Mouse (Mus musculus): ENCODE measurements around the gene Hfe2.
"Not testable (repeated sequence)": the region's sequence is repeated elsewhere in the genome, so short reads cannot be mapped to it uniquely, and the experiment has no call there.

Gene Hfe2

DNA sequence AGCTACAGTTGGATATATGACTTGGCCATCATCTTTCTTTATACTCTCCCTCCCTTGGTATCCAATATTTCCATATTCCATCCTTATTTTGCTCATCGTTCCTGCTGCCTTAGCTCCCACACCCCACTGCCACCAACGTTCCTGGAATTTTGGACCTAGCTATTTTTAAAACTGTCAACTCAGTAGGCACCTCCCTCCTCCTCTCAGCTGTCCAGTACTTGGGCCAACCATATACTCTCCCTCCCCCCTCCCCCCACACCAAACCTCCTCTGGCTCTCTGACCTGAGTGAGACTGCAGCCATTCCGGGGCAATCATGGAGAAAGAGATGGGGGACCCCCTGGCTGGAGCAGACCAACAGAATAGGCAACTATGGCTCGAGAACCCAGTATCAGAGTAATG, at the start of gene Hfe2:
TSS of gene Hfe2 (plus strand) at position 259 of the 400 bp plus-strand sequence.
- in situ Hi-C loops (cut with MboI, MseI) = no loop called here

DNA sequence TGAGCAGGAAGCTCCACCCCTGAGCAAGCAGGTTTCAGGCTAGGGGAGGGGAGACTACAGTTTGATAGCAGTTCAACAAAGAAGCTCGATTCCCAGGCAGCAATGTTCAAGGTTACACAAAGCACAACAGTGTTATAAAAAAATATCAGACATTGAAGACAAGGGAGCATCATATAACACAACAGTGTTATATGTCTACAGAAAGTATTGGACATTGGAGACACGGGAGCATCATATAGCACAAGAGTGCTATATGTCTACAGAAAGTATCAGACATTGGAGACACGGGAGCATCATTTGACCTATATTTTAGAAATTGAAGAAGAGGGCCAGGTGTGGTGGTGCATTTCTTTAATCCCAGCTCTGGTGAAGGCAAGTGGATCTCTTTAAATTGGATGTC, 47.9 kb upstream of the Hfe2 start:
- in situ Hi-C loops (cut with MboI, MseI) = no loop called here

DNA sequence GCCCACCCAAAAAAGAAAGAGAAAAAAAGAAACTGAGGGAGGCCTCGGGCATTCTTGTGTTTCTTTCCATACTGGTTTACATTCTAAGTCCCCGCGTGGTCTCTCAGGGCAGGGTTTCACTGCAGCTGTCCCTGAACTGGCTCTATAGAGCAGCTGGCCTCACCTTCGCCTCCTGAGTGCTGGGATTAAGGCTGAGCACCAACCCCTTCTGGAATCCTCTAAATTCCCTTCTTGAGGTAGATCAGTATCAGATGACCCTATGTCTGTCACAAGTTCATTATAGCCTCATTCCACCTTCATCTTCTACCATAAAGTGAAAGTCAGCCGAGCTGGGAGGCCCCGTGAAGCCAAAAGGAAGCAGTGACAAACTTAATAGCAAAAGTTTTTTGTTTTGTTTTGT, 47.4 kb upstream of the Hfe2 start:
- in situ Hi-C loops (cut with MboI, MseI) = no loop called here

DNA sequence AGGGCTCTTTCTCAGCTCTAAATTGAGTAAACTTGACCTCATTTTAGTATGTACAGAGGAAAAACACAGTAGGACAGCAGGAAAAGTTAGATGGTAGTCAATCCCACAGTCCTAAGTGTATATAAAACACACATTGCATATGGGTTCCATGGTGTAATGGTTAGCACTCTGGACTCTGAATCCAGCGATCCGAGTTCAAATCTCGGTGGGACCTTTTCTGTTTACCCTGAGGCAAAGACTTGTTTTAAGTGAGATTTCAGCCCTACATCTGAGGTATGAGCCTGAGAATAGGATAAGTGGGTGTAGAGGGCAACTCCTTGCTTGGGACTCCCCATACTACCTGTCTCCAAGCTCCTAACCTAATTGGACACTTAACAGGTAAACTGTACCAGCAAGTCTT, 45.7 kb upstream of the Hfe2 start:
- in situ Hi-C loops (cut with MboI, MseI) = no loop called here

DNA sequence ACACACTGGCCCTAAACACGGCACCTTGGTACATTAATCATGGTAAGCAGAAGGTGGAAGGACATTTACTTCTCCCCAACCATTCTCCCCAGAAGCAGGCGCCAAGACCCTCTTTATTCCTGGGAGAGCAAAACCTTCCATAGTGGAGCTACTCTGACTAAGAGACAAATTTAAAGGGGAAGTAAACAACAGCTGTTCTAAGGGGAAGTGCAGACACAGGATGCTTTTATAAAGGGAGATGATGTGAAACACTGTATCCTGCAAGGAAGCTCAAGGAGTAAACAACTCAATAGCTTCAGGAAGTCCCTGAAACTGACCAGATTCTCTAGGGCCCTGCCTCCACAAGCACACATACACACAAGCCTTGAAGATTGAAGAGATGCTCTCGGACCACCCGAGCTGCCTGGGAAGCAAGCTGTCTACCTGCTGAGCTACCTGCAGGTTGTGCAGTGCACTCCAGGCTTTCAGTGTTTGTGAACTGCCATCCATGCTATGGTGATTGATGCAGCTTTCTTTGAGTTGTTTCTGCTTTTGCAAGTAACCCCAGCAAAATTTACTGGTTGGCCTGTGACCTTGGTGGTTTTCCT, 44.2 kb upstream of the Hfe2 start:
- in situ Hi-C loops (cut with MboI, MseI) = no loop called here

DNA sequence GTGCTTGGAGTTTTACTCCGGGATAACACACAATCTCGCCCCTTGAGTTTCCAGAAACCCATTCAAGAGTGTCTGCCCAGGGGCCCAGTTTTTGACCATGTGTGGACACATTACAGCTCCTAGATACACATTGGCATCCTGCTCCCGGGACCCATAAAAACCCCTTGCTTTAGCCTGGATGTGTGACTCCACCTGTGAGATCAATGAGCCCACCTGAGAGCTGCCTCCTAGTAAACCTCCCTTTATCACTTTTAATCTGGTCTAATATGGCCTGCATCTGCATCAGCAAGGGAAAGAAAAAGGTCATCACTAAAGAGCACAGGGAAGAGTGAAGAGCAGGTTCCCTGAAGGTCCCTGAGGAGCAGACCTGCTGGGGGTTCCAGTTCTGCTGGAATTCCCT, 43.1 kb upstream of the Hfe2 start:
- in situ Hi-C loops (cut with MboI, MseI) = no loop called here

DNA sequence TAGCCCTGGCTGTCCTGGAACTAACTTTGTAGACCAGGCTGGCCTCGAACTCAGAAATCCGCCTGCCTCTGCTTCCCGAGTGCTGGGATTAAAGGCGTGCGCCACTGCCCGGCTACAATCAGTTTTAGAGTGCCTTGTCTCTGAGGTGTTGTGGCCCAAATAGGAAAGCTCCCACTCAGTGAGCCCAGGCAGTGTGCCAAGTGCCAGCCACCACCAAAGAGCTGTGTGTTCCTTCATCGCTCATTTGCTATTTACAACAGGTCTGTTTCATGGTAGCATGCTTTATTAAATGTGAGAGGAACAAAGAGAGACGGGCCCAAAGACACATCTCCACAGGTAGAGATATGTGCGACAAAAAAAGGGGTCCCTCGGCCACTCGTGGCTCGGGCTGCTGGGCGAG, 42.5 kb upstream of the Hfe2 start:
- in situ Hi-C loops (cut with MboI, MseI) = no loop called here

DNA sequence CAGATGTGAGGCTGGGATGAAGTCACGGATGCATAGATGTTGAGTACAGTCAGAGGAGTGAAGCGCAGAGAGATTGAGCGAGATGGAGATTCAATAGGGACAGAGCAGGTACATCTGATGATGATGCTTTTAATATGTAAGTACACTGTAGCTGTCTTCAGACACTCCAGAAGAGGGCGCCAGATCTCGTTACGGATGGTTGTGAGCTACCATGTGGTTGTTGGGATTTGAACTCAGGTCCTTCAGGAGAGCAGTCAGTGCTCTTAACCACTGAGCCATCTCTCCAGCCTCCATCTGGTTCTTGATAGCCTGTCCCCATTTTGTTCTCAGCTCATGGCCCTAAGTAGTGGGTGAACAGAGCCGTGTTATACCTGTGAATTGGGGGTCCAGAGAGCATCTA, 41.9 kb upstream of the Hfe2 start:
- in situ Hi-C loops (cut with MboI, MseI) = not testable (repeated sequence)

DNA sequence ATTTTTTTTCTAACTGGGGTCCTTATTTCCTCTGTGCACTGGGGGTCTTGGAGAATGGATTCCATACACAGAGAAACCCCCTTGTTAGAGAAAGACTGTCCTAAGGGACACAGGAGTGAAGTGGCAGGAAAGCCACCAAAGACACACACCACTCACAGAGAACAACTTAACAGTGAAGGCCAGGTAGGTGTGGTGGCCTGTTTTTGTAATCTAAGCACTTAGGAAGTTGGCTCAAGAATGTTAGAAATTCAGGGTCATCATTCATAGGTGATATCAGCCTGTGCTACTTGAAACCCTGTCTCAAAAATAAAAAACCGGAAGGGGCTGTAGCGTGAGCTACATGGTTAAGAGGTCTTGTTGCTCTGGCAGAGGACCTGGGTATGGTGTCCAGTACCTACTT, 41.0 kb upstream of the Hfe2 start:
- in situ Hi-C loops (cut with MboI, MseI) = no loop called here

DNA sequence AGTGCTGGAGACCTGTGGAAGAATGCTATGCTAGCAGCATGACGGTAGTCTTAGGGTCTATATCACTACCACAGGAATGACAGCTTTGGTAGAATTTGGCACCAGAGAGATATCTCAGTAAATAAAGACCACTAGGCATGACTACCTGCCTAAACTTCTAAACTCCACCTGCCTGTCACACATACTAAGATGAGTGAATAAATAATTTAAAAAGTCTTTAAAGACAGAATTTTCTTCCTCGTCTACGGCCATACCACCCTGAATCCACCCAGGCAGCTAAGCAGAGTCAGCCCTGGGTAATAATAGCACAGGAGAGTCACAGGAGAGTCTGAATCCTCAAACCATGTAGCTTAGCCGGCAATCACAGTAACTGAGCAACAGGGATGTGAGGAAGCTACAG, 40.1 kb upstream of the Hfe2 start:
- in situ Hi-C loops (cut with MboI, MseI) = no loop called here

DNA sequence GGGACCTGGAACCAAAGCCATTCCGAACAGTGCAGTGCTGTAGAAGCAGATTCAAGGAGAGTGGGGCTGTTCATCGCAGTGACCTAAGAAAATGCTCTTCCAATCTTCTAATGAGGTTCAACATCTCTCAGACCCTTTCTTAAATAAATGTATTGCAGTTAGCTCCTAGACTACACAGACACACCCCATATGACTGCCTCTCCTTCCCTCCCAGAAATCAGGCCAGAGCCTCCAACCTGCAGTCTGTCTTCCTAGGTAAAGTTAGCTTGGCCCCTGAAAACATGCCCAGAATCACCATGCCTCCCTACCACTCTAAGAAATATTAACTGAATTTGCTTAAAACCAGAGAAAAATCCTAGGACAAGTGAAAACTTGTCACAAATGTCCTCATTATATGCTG, 39.6 kb upstream of the Hfe2 start:
- in situ Hi-C loops (cut with MboI, MseI) = no loop called here

DNA sequence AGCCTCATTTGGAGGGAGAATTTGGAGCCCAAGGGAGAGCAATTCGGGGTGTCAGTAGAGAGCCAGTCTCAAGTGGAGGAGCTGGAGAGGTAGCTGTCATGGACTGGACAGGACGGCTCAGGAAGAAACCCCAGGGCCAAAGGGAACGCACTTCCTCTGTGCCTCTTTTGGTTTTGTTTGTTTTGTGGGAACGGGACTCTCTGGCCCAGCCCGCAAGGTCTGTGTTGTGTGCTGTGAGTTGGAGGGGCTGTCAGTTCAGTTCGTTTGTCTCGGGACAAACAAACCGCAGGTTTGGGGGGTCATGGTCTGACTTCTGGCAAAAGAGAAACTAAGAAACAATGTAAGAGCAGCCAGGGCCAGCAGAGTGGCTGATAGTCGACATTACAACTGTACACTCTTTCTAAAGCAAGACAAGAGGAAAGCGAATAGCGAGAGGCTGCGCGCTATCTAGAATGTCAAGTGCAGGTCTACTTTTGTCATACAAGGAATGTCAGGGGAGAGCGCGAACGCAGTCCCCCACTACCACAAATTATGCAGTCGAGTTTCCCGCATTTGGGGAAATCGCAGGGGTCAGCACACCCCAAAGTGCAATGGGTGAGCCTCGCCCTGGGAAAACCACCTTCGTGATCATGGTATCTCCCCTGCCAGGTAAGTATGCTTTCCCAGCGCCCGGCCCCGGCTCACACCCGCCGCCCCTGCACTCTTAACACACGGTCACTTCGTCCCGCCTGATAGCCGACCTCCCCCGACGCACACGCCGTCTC, 38.7 kb upstream of the Hfe2 start:
- in situ Hi-C loops (cut with MboI, MseI) = not testable (repeated sequence)

DNA sequence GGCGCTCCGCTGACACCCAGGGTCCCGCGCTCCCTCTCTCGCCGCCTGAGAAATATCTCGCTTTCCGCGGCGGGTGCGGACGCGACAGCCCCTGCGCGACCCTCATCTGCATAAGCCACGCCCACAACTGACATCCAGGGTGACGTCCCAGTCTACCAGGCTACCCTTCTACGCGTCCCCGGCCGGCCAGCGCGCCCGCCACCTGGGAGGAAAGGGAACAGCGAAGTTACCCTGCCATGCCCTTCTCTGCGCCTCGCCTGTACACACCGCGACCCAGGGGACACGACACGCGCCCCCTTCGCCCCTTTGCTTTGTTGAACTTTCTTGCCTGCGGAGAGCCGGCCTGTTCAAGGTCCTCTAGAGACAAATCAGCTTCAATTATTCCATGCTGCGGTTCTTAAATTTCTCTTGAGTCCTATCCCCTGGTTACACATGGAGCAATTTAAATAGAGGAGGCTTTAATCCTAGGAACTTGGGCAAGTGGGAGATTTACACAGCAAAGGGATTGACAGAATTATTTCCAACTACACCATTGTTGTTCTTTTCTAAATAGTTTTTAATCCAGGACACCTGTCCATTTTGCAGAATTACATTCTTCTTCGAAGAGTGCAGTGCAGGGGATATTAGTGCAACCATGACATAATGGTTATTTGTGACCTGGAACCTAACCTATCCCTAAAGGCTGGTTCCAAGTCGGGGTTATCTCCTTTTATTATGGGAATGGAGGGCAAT, 38.0 kb upstream of the Hfe2 start:
- in situ Hi-C loops (cut with MboI, MseI) = not testable (repeated sequence)

DNA sequence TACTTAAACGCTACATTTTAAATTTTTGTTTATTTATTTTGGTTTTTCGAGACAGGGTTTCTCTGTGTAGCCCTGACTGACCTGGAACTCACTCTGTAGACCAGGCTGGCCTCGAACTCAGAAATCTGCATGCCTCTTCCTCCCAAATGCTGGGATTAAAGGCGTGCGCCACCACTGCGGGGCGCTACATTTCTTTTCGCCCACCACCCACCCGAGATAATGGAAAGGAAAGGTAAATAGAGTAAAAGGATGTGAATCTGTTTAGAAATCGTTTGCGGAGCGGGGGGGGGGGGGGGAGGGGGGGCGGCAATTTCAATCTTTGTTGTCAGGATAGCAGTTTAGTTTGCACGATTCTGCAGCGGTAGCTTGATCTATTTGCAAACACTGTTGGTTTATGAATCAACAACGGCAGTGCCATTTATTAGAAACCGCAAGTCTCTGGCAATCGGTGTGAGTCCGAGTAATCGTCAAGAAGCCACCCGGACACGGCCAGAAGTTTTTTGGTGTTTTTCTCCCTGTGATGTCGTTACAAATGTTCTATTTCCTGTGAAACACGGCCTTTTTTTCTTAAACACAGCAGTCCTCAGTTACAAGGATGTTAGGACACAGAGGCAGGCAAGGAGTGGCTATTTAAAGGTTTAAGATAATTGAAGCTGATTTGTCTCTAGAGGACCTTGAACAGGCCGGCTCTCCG, 37.2 kb upstream of the Hfe2 start:
- in situ Hi-C loops (cut with MboI, MseI) = no loop called here

DNA sequence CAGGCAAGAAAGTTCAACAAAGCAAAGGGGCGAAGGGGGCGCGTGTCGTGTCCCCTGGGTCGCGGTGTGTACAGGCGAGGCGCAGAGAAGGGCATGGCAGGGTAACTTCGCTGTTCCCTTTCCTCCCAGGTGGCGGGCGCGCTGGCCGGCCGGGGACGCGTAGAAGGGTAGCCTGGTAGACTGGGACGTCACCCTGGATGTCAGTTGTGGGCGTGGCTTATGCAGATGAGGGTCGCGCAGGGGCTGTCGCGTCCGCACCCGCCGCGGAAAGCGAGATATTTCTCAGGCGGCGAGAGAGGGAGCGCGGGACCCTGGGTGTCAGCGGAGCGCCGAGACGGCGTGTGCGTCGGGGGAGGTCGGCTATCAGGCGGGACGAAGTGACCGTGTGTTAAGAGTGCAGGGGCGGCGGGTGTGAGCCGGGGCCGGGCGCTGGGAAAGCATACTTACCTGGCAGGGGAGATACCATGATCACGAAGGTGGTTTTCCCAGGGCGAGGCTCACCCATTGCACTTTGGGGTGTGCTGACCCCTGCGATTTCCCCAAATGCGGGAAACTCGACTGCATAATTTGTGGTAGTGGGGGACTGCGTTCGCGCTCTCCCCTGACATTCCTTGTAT, 36.6 kb upstream of the Hfe2 start:
- in situ Hi-C loops (cut with MboI, MseI) = not testable (repeated sequence)

DNA sequence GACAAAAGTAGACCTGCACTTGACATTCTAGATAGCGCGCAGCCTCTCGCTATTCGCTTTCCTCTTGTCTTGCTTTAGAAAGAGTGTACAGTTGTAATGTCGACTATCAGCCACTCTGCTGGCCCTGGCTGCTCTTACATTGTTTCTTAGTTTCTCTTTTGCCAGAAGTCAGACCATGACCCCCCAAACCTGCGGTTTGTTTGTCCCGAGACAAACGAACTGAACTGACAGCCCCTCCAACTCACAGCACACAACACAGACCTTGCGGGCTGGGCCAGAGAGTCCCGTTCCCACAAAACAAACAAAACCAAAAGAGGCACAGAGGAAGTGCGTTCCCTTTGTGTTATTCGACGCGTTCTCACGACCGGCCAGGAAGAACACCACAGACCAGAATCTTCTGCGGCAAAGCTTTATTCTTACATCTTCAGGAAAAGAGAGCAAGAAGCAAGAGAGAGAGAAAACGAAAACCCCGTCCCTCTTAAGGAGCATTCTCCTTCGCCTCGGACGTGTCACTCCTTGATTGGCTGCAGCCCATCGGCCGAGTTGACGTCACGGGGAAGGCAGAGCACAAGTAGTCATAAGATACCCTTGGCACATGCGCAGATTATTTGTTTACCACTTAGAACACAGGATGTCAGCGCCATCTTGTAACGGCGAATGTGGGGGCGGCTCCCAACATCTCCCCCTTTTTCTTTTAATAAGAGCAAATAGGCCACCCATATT, 35.9 kb upstream of the Hfe2 start:
- in situ Hi-C loops (cut with MboI, MseI) = not testable (repeated sequence)

DNA sequence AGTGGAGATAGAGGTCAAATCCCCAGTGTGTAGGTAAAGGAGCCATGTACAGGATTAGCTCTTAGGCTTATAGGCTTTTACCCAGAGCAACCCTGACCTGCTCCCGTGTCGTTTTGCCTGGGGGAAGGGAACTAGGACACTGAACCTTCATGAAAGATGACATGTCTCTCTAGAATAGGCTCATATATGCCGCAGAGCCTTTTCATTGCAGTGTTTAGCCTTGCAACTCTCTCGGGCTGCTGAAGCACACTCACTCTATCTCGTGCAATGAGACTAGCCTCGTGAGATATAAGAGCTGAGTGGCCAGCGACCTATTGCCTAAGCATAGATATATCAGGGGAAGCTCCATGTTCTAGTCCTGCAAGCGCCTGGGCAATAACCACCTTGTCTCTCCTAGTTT, 35.3 kb upstream of the Hfe2 start:
- in situ Hi-C loops (cut with MboI, MseI) = not testable (repeated sequence)

DNA sequence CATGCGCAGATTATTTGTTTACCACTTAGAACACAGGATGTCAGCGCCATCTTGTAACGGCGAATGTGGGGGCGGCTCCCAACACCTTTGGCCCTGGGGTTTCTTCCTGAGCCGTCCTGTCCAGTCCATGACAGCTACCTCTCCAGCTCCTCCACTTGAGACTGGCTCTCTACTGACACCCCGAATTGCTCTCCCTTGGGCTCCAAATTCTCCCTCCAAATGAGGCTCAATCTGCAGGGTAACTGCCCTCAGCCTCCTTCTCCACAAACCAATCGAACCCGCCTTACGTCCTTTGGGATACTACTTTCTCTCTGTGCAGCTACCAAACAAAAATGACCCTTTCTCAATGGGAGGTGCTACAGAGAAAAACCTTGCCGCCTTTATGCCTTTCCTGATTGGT, 30.5 kb upstream of the Hfe2 start:
- in situ Hi-C loops (cut with MboI, MseI) = not testable (repeated sequence)

DNA sequence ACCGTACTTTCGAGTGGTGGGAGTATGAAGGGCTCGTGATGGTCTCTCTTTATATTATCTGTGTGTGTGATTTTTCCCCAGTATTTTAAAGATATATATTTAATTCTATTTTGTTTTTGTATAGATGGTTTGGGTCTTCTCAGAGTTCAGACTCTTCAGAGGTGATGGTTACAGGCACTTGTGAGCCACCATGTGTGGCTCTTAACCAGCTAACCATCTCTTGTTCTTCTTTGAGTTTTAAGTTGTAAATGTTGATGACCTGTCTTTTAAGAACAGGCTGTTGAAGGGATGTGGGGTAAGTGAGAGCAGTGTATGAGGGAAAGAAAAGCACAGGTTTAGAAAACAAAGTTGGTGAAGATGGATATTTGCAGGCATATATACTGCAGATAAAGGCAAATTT, 30.1 kb upstream of the Hfe2 start:
- in situ Hi-C loops (cut with MboI, MseI) = no loop called here

DNA sequence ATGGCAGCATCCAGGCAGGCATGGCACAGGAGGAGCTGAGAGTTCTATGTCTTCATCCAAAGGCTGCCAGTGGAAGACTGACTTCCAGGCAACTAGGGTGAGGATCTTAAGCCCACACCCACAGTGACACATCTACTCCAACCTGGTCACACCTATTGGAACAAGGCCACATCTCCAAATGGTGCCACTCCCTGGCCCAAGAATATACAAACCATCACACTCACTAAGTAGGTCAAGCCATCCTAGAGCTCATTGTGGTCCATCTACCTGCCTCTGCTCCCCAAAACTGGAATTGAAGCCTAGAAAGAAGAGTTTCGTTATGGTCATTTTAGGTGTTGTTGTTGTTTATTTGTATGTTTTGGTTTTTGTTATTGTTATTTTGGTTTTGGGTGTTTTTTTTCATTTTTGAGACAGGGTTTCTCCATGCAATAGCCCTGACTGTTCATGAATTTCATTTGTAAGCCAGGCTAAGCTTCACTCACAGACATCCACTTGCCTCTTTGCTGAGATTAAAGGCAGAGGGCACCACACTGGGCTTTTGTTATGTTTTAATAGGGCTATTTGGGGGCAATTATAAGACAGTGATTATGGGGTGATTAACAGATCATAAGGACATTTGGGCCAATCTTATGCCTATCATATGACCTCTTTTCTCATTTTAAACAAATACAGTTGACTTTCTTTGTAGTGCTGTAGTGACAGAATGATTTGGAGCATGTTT, 29.3 kb upstream of the Hfe2 start:
- in situ Hi-C loops (cut with MboI, MseI) = no loop called here

DNA sequence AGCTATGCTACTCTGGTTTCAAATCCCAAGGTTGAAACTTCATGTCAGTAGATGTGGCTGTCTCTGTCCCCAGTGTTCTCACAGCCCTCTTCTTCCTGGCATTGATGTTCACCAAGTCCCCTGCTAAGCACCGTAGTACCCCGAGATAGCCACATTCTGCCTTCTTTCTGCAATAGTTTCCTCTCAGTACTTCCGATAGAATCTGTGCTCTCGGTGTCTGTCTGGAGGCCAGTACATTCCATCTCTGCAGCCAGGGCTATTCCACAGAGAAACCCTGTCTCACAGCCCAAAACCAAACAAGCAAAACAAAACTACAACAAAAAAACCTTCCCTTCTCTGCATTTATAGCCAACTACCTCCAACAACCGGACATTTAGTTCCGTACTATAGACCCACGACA, 28.8 kb upstream of the Hfe2 start:
- in situ Hi-C loops (cut with MboI, MseI) = no loop called here

All from T-helper 1 cell (primary cell).